Mouse (Mus musculus) E14TG2a.4 (cell line): ENCODE measurements around the gene Fars2.

Experiments
- H3K27me3 ChIP-seq: 2 replicates; pipeline ENCODE4 v1.6.1; 2014; ENCODE audit warnings: low read length, control low read depth; ENCODE audit not compliant: insufficient read depth
- H3K36me3 ChIP-seq: 2 replicates; pipeline ENCODE4 v1.6.1; 2014; ENCODE audit warnings: low read length, control low read depth; ENCODE audit not compliant: insufficient read depth
- H3K4me1 ChIP-seq: replicated peaks from 2 replicates; pipeline ENCODE4 v1.6.1; 2014; ENCODE audit warnings: low read depth, low read length, control low read depth
- H3K4me3 ChIP-seq: replicated peaks from 2 replicates; pipeline ENCODE4 v1.5.1; 2014; ENCODE audit warnings: mild to moderate bottlenecking, low read length
- H3K9me3 ChIP-seq: 2 replicates; pipeline ENCODE4 v1.6.1; 2014; ENCODE audit warnings: low read length, control low read depth
- CTCF ChIP-seq: conservative IDR thresholded peaks from 2 replicates; pipeline ENCODE4 v1.5.1; 2014; ENCODE audit warnings: low read length
- NANOG ChIP-seq: IDR thresholded peaks from 2 replicates; pipeline ENCODE4 v1.6.1; 2014; ENCODE audit warnings: borderline replicate concordance, low read length, mixed read lengths
- POU5F1 ChIP-seq: IDR thresholded peaks from 2 replicates; pipeline ENCODE4 v1.6.1; 2014; ENCODE audit warnings: low read length, borderline replicate concordance

Fars2 gene

DNA sequence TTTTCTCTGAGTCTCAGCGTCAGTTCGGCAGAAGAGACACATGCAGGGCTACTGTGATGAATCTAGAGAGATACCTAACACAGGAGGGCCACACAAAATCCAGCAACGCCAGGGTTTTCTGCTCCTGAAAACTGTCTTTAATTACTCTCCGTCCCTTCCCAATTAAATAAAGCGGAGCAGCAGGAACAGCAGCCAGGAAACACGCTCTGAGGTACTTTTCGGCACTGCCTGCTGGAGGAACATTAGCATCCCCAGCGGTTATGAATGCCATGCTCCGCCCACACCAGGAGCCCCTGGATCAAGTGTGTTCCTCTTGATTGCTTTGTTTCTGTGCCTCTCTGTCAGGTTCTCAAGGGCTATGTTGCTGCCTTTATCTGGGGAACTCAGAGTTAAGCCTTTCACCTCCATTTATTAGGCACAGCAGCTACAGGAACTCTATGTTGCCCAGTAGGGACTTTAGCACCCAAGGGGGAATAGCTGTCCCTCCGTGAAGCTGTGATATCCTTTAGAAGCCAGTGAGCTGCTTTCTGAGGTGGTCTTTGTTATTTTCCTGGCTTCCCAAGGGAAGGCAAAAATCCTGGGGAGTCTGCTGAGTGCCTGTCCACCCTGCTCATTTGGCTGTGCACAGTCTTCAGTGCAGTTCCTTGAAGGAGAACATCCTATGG, 465.3 kb downstream of the Fars2 start:
- no peaks in the 10 kb centered on the region for H3K9me3 ChIP-seq
- H3K4me3 ChIP-seq, result no peak overlapping the region
- TF ChIP-seq POU5F1 (no peak), CTCF (no peak), NANOG (no peak)
- H3K36me3 ChIP-seq, result no peaks in the 10 kb centered on the region
- peaks cover 38% of the 10 kb centered on the region for H3K4me1 ChIP-seq
- H3K27me3 ChIP-seq, result peaks cover 5% of the 10 kb centered on the region

DNA sequence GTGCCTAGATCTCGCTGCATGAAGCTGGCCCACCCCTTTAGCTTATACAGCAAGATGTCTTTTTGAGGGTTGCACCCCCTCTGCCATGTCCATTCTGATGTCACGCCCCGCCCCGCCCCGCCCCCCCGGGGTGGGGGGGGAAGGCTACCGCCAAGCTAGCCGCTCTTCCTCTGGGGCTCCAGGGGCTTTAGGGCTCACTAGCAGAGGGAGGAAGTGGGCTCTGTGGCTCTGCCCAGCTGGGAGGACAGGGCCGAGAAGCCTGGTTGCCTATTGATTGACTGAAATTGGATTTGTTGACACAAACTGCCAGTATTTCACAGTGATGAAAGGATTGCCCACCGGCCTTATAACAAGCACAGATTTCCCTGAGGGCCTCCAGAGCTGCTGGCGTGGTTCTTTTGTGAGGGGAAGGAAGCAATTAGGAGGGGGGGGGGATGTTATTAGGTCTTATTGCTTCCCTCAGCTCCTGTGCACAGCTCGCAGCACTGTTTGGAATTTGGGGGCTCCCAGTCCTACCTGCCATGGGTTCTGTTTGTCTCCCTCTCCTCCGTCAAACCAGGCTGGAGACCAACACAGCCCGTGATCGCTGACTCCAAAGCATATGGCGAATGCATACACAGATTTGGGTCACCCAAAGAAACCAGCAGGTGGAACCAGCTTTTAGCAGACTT, 466.4 kb downstream of the Fars2 start:
- H3K4me3 ChIP-seq, result no peak overlapping the region
- no peaks in the 10 kb centered on the region for H3K9me3 ChIP-seq
- H3K4me1 ChIP-seq, result peaks cover 30% of the 10 kb centered on the region
- H3K36me3 ChIP-seq, result no peaks in the 10 kb centered on the region
- H3K27me3 ChIP-seq, result peaks cover 5% of the 10 kb centered on the region
- TF ChIP-seq CTCF (no peak), NANOG (no peak), POU5F1 (no peak)

DNA sequence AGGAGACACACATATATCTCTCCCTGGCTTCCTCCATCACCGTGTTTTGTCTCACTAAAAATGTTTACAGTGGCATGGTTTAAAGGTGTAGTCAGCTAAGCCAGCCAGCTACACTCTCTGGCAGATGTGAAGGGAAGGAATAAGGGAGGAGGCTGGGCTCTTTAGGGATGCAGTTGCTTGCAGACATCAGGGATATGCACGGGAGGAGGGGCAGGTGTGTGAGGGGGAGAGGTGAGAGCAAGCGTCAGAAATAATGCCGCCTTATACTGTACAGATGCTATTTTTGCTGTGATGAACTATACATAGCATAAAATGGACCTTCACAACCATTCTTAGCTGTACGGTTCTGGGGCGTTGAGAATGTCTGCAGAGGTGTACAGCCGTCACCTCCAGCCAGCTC, 467.0 kb downstream of the Fars2 start:
- H3K27me3 ChIP-seq, result peaks cover 5% of the 10 kb centered on the region
- no peaks in the 10 kb centered on the region for H3K9me3 ChIP-seq
- H3K4me1 ChIP-seq, result peaks cover 26% of the 10 kb centered on the region
- H3K4me3 ChIP-seq, result no peak overlapping the region
- TF ChIP-seq POU5F1 (no peak), CTCF (no peak), NANOG (no peak)
- no peaks in the 10 kb centered on the region for H3K36me3 ChIP-seq

DNA sequence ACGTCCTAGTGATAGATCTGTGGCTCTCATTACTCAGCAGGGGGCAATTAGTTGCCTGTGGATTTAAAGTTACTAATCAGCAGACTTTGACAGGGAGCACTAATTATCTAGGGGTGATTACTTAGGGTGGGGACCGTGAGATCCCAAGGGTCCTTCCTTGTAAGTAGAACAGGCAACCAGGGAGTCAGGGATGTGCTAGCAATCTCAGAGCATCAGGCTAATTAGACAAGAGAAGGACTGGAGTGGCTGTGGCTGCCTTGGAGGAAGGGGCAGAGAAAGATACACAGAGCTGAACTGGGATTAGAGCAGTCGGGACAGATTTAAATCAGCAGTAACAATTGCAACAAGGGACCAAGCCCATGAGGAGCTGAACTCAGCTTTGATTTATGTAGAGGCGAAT, 471.9 kb downstream of the Fars2 start:
- Histone ChIP-seq H3K27me3 (no peaks in the 10 kb centered on the region), H3K4me1 (no peaks in the 10 kb centered on the region), H3K9me3 (peaks cover 6% of the 10 kb centered on the region), H3K4me3 (no peak overlapping the region), H3K36me3 (no peaks in the 10 kb centered on the region)
- no peak for TF ChIP-seq POU5F1
- no peak for TF ChIP-seq CTCF

DNA sequence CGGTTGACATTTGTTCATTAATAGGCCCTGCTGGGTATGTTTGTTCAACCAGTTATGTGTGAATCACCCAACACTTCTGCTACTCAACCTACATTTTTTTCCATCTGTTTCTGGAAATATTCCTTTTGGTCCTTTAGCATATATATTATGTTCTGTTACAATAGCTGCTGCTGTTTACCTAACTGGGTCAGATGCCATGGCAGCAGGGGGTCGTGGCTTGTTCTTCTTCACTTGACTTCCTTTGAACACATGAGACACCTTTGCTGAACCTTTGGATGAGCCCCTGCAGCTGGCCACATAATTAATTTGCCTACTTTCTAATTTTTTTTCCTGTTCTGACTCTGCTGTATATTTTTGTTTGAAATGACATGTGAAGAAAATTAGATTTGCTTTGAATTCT, 475.1 kb downstream of the Fars2 start:
- Histone ChIP-seq H3K36me3 (no peaks in the 10 kb centered on the region), H3K4me3 (no peak overlapping the region), H3K9me3 (peaks cover 6% of the 10 kb centered on the region), H3K4me1 (no peaks in the 10 kb centered on the region), H3K27me3 (no peaks in the 10 kb centered on the region)
- TF ChIP-seq NANOG (no peak), POU5F1 (no peak), CTCF (no peak)

DNA sequence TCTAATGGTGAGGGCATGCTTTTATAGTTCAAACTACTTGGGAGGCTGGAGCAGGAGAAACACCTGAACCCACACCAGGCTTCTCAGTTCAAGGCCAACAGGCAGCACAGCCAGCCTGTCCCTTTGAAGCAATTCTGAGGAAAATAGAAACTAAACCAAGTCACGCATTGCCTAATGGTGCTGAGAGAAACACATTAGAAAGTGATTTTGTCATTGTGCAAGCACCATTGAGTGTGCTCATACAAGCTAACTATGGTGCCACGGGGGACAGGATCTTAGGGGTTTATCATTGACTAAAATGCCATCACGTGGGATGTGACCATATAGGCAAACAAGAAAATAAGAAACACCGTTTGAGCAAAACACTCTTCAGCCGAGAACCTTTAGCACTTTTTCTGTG, 489.5 kb downstream of the Fars2 start:
- no peak for TF ChIP-seq NANOG
- no peak for TF ChIP-seq POU5F1
- TF ChIP-seq CTCF, result no peak

DNA sequence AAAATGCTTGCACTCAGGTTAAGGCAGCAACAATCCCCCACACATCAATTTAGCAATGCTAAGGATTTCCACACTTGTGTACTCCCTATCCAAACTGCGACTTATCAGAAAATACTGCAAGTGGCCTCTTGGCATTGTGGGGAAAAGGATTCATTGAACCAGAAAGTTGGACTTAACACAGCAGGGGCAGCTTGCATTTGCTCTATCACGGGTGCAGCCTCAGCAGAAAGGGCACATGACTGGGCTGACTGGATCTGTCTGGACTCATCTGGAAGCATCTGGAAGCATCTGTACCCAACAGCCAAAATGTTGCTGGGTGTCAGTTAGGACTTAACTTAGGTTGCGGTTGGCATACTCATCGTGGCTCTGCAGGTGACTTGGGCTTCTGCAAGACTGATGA, 490.7 kb downstream of the Fars2 start:
- H3K4me1 ChIP-seq, result no peaks in the 10 kb centered on the region
- no peaks in the 10 kb centered on the region for H3K36me3 ChIP-seq
- H3K4me3 ChIP-seq, result no peak overlapping the region
- H3K27me3 ChIP-seq, result no peaks in the 10 kb centered on the region
- H3K9me3 ChIP-seq, result peaks cover 25% of the 10 kb centered on the region
- no peak for TF ChIP-seq POU5F1
- no peak for TF ChIP-seq CTCF
- TF ChIP-seq NANOG, result no peak

More for the DNA sequence above, 489.5 kb downstream of the Fars2 start:
- H3K9me3 ChIP-seq, result peaks cover 13% of the 10 kb centered on the region
- no peaks in the 10 kb centered on the region for H3K4me1 ChIP-seq
- no peak overlapping the region for H3K4me3 ChIP-seq
- no peaks in the 10 kb centered on the region for H3K27me3 ChIP-seq
- H3K36me3 ChIP-seq, result no peaks in the 10 kb centered on the region

DNA sequence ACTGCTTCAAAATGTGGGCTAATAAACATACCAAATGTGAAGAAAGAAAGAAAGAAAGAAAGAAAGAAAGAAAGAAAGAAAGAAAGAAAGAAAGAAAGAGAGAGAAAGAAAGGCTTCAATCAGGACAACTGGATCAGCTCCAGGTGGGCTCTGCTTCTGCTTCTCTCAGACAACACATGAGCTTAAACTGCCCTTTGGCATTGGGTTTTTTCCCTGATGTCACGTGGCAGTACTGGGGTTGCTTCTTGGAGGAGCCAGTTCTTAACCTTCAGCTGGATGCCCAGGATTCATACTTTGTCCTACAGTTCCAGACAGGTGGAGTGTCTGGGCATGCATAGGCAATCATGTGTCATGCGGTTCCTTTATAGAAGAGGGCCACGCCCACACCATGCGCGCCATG, 493.2 kb downstream of the Fars2 start:
- TF ChIP-seq NANOG (no peak), POU5F1 (no peak), CTCF (no peak)
- no peaks in the 10 kb centered on the region for H3K4me1 ChIP-seq
- no peaks in the 10 kb centered on the region for H3K36me3 ChIP-seq
- H3K27me3 ChIP-seq, result no peaks in the 10 kb centered on the region
- H3K9me3 ChIP-seq, result peaks cover 28% of the 10 kb centered on the region
- H3K4me3 ChIP-seq, result no peak overlapping the region
